Mouse (Mus musculus) granulocyte monocyte progenitor cell, adult 5-6 weeks (primary cell): ENCODE measurements around the gene Olfr1461. TPM values are rescaled to one million over a fixed set of nuclear protein-coding genes. Genes with fewer than 3 reads are reported as not detected.

Experiments used
- ATAC-seq: replicated peaks from 2 replicates; pipeline ENCODE4 v1.8.0; 2016; ENCODE audit warnings: mild to moderate bottlenecking, moderate TSS enrichment, inconsistent platforms; ENCODE audit not compliant: poor library complexity, severe bottlenecking
- total RNA-seq, 2 experiments: library from RNA; stranded (forward) in 1 of 2; stranded (reverse) in 1 of 2; fragments of 200-712, 200-1000 nt in 1 of 2; fragments of >200 nt in 1 of 2; fragmentation: Nextera tagmentation in 1 of 2; gene quantifications; 2 replicates each; pipeline ENCODE4 v1.2.3; 2014 to 2017

Olfr1461 gene
- not detected in 2 replicates for total RNA-seq (2014; fragmentation: Nextera tagmentation)
- total RNA-seq (2017): not detected in 2 replicates

DNA sequence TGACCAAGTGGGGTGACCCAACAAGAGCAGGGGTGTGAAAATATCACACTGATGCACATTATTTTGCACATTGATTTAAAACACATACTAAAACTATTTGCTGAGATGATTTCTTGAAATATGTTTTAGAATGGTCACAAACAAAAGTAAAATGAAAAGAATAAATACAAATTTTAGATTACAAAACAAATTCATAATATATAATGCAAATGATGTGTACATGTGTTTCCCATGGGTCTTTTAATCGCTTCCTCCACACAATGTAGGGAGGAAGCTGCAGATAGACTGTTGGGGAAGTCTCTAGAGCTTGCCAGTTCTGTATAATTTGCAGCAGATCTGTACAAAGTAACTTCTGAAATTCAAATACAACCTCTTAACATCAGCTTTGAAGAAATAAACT, at the start of gene Olfr1461:
Gene Olfr1461, plus strand, starts transcription at position 301 of the 400 bp plus-strand sequence.
- no peak for ATAC-seq

DNA sequence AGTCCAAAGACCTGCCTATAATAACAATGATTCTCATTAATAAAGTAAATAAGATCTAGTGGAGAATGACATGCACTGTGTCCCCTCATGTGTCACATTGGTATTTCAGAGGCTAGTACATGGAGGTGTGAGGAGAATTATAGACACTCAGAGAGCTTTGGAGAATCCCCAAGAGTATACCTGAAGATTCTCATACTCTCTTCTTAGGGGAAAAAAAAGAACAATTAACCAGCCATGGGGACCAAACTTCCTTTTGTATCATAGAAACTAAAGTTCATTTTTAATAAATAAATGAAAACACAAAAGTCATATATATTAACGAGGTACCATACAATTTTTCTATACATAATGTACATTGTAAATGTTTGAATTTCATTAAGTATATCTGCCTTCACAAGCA, 13.4 kb upstream of the Olfr1461 start, which contains the start of gene Olfr1459:
Gene Olfr1459, minus strand, starts transcription at position 101 of the 400 bp plus-strand sequence.
- no peak for ATAC-seq

DNA sequence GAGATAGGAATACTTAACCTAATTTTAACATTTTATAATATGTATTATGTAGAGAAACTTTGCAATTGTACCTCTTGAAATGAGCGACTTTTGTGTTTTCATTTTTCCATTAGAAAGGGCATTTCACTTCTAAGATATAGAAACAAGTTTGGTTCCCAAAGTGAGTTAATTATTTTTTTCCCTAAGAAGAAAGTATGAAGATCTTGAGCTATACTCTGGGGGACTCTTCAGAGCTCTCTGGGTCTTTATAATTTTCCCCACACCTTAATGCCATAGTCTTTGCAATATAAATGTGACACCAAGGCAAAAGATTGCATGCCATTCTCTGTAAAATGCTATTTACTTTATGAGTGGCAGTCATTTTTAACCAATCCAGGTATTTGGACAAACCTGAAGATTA, 22.6 kb downstream of the Olfr1461 start, which contains the start of gene Olfr1462:
Gene Olfr1462, plus strand, starts transcription at position 301 of the 400 bp plus-strand sequence.
- ATAC-seq: no peak

Other genes with a start within 250 kb of the Olfr1461 start
- gene Olfr1448, start 238.6 kb upstream of the Olfr1461 start, total RNA-seq (2014; fragmentation: Nextera tagmentation): not detected in 2 replicates
- not detected in 2 replicates for gene Olfr1448, start 238.6 kb upstream of the Olfr1461 start, total RNA-seq (2017)
- gene Olfr1449, start 232.2 kb upstream of the Olfr1461 start, total RNA-seq (2014; fragmentation: Nextera tagmentation): not detected in 2 replicates
- gene Olfr1449, start 232.2 kb upstream of the Olfr1461 start, total RNA-seq (2017): not detected in 2 replicates
- not detected in 2 replicates for gene Olfr1450, start 212.7 kb upstream of the Olfr1461 start, total RNA-seq (2014; fragmentation: Nextera tagmentation)
- not detected in 2 replicates for gene Olfr1450, start 212.7 kb upstream of the Olfr1461 start, total RNA-seq (2017)
- gene Olfr1451, start 168.0 kb upstream of the Olfr1461 start, total RNA-seq (2014; fragmentation: Nextera tagmentation): not detected in 2 replicates
- gene Olfr1451, start 168.0 kb upstream of the Olfr1461 start, total RNA-seq (2017): not detected in 2 replicates
- not detected in 2 replicates for gene Olfr1453, start 134.7 kb upstream of the Olfr1461 start, total RNA-seq (2014; fragmentation: Nextera tagmentation)
- not detected in 2 replicates for gene Olfr1453, start 134.7 kb upstream of the Olfr1461 start, total RNA-seq (2017)
- gene Olfr1454, start 102.4 kb upstream of the Olfr1461 start, total RNA-seq (2014; fragmentation: Nextera tagmentation): not detected in 2 replicates
- not detected in 2 replicates for gene Olfr1454, start 102.4 kb upstream of the Olfr1461 start, total RNA-seq (2017)
- gene Olfr1457, start 65.1 kb upstream of the Olfr1461 start, total RNA-seq (2014; fragmentation: Nextera tagmentation): not detected in 2 replicates
- gene Olfr1457, start 65.1 kb upstream of the Olfr1461 start, total RNA-seq (2017): not detected in 2 replicates
- not detected in 2 replicates for gene Olfr1458, start 56.2 kb upstream of the Olfr1461 start, total RNA-seq (2014; fragmentation: Nextera tagmentation)
- not detected in 2 replicates for gene Olfr1458, start 56.2 kb upstream of the Olfr1461 start, total RNA-seq (2017)
- not detected in 2 replicates for gene Olfr1459, start 13.5 kb upstream of the Olfr1461 start, total RNA-seq (2014; fragmentation: Nextera tagmentation)
- not detected in 2 replicates for gene Olfr1459, start 13.5 kb upstream of the Olfr1461 start, total RNA-seq (2017)
- not detected in 2 replicates for gene Olfr1462, start 22.7 kb downstream of the Olfr1461 start, total RNA-seq (2014; fragmentation: Nextera tagmentation)
- not detected in 2 replicates for gene Olfr1462, start 22.7 kb downstream of the Olfr1461 start, total RNA-seq (2017)
- not detected in 2 replicates for gene Olfr1463, start 68.3 kb downstream of the Olfr1461 start, total RNA-seq (2014; fragmentation: Nextera tagmentation)
- not detected in 2 replicates for gene Olfr1463, start 68.3 kb downstream of the Olfr1461 start, total RNA-seq (2017)
- gene Olfr1465, start 152.5 kb downstream of the Olfr1461 start, total RNA-seq (2014; fragmentation: Nextera tagmentation): not detected in 2 replicates
- not detected in 2 replicates for gene Olfr1465, start 152.5 kb downstream of the Olfr1461 start, total RNA-seq (2017)
- gene Olfr1466, start 175.9 kb downstream of the Olfr1461 start, total RNA-seq (2014; fragmentation: Nextera tagmentation): not detected in 2 replicates
- not detected in 2 replicates for gene Olfr1466, start 175.9 kb downstream of the Olfr1461 start, total RNA-seq (2017)
- gene Olfr1467, start 199.2 kb downstream of the Olfr1461 start, total RNA-seq (2014; fragmentation: Nextera tagmentation): not detected in 2 replicates
- not detected in 2 replicates for gene Olfr1467, start 199.2 kb downstream of the Olfr1461 start, total RNA-seq (2017)
- gene Olfr1469, start 244.8 kb downstream of the Olfr1461 start, total RNA-seq (2014; fragmentation: Nextera tagmentation): not detected in 2 replicates
- gene Olfr1469, start 244.8 kb downstream of the Olfr1461 start, total RNA-seq (2017): not detected in 2 replicates